Mouse (Mus musculus) inflammation-experienced regulatory T-cells (primary cell): Measurements from ENCODE around the gene Olfr461. TPM values are rescaled to one million over a fixed set of nuclear protein-coding genes. Genes with fewer than 3 reads are reported as not detected.

Experiments
- polyA plus RNA-seq, 2 experiments: library from polyadenylated mRNA; unstranded; fragments of 100-300 nt; shearing (Covaris generic); gene quantifications; one replicate each; pipeline ENCODE4 v1.2.1; 2017

Gene Olfr461
- polyA plus RNA-seq = under 1 TPM in 1 of 2 experiments, not detected in 1; 0.06 TPM

GRCm38 (mm10) chr6:40554950-40555349 lies at the start of gene Olfr461:
Gene Olfr461 (minus strand): TSS chr6:40555050.

GRCm38 (mm10) chr6:40585645-40586044 lies 30.8 kb upstream of the Olfr461 start, which contains the start of gene Clec5a:
Gene Clec5a (minus strand): TSS chr6:40585821.

GRCm38 (mm10) chr6:40569187-40569586 lies 14.3 kb upstream of the Olfr461 start, which contains the start of gene Olfr460:
Gene Olfr460 (plus strand): TSS chr6:40569487.

DNA sequence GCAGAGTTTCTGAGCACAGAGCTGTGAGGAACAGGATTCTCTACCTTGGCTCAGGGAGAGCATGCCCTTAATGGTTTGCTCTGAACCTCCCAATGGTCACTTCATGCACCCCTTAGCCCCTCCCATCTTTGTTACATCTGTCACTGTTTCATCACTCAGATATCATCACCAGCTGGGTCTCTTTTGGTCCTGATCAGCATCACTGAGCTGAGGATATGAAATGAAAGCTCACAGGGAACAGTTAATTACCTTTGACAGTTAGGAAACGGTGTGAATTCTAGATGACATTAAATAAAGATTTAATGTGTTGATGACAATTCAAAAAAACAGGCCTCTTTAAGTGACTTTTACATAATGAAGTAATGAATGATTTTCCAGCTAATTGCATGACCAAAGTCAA lies 35.4 kb downstream of the Olfr461 start, which contains the start of gene Prss37:
TSS of gene Prss37 (minus strand) at position 101 of the 400 bp plus-strand sequence.

DNA sequence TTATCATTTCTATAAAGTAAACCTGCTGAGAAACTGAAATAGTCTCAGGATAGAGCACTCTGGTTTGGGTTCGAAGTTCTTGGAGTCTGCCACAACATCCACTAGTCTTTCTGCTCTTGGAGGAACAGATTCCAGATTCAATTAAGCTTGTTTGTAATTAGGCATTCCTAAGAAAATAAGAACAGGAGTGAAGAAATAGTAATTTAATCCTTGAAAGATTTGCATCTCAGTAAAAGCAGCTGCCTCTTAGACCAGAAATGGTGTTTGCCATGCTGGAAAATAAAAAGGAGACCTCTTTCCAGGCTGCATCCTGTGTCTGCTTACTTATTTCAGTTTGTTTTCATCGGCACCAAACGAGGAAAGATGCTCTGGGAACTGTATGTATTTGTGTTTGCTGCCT lies 61.6 kb downstream of the Olfr461 start, which contains the start of gene Tas2r108:
TSS of gene Tas2r108 (plus strand) at position 301 of the 400 bp plus-strand sequence.

Other genes with a start within 250 kb of the Olfr461 start
- 10 to 100 TPM; 38.5 to 41.2 TPM for gene Agk, start 229.9 kb downstream of the Olfr461 start, polyA plus RNA-seq
- 10 to 100 TPM; 10.4 to 23.9 TPM for gene E330009J07Rik, start 118.9 kb downstream of the Olfr461 start, polyA plus RNA-seq
- under 1 TPM; 0.21 to 0.42 TPM for gene Wee2, start 116.0 kb downstream of the Olfr461 start, polyA plus RNA-seq
- gene Ssbp1, start 83.7 kb downstream of the Olfr461 start, polyA plus RNA-seq = 100 to 1,000 TPM; 106 to 109 TPM
- not detected for gene Tas2r137, start 63.8 kb downstream of the Olfr461 start, polyA plus RNA-seq
- not detected for gene Tas2r108, start 61.5 kb downstream of the Olfr461 start, polyA plus RNA-seq
- under 1 TPM in 1 of 2 experiments, not detected in 1; 0.84 TPM for gene Prss37, start 35.5 kb downstream of the Olfr461 start, polyA plus RNA-seq
- gene Olfr460, start 14.4 kb upstream of the Olfr461 start, polyA plus RNA-seq = under 1 TPM in 1 of 2 experiments, not detected in 1; 0.16 TPM
- gene Clec5a, start 30.8 kb upstream of the Olfr461 start, polyA plus RNA-seq = 1 to 10 TPM in 1 of 2 experiments, under 1 TPM in 1; 0.16 to 1.2 TPM
- 1 to 10 TPM in 1 of 2 experiments, not detected in 1; 1.2 TPM for gene Tas2r138, start 58.3 kb upstream of the Olfr461 start, polyA plus RNA-seq
- under 1 TPM; 0.10 to 0.84 TPM for gene Mgam, start 73.8 kb upstream of the Olfr461 start, polyA plus RNA-seq